Mouse (Mus musculus) right cerebral cortex, adult 2 months (tissue): ENCODE data around the gene 4933425L06Rik.

Experiments
- DNase-seq, 2 experiments: peaks; one replicate each; pipeline ENCODE4 v3.0.0; 2021 to 2022; ENCODE audit warnings: low spot score in 2 of 2

4933425L06Rik gene

DNA sequence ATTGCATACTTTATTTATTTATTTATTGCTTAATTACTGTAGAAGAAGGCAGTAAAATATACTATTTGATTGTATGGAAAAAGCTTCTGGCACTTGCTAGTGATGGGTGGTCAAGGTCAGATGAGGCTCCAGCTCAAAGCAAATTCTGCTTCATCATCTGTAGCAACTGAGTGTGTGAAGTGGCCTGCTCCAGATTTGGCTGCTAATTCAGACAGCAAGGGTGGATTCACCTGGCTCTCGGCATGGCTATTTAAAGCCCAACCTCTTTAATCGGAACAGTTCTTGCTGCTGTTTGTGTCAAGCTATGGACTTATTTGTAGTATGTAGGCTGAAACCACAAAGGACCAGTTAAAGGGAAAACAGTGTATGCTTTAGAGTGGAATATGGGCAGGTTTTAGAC, 50.9 kb downstream of the 4933425L06Rik start:
- DNase-seq: no peak

DNA sequence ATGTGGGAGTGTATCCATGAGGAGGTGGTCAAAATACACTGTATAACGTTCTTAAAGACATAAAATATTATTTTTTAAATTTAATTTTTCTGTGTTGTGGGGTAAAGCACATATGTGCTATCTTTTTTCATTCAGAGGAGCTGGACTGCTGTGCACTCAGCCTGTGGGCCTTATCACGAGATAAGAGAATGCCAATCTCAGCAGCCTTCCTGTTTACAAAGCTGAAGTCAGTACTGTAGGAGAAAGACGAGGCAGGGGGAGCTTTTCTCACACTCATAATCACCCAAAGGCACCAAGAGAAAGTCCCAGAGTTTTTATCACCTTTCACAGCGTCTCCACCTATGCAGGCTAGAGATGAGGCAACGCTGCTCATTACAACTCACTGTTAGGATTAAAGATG, 52.5 kb downstream of the 4933425L06Rik start:
- DNase-seq: no peak

GRCm38 (mm10) chr13:105139881-105140280, 58.0 kb downstream of the 4933425L06Rik start:
- DNase-seq: no peak

GRCm38 (mm10) chr13:105146827-105147226, 64.9 kb downstream of the 4933425L06Rik start:
- no peak for DNase-seq

DNA sequence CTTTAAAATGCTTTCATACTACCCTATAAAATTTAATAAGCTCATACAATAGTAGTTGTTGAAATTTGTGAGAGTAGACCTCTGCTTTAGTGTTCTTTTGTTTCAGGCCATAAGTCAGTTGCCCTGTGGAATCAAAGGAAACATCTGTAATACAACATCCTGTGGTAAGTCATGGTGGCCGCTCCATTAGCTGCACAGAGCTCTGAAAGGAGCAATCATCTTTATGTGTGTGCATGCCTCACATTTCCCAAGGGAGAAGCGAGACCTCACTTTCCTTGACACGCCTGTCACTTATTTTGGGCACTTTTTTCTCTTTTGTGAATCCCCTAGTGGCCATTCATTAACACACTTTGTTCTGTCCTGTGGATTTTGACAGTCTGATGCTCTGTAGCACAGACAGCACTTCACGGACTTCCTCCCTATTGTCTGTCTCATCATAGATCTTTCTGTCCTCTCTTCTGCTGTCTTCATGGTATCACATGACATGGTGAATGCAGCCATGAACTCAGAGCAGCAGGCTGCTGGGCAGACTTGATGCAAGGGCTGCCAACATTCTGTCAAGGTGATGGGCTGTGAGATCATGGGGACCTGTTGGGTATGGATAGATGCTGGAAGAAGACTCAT, 66.0 kb downstream of the 4933425L06Rik start:
- no peak for DNase-seq

- DNase-seq: no peak
These were observed 68.1 kb downstream of the 4933425L06Rik start for GRCm38 (mm10) chr13:105150006-105150405.

DNA sequence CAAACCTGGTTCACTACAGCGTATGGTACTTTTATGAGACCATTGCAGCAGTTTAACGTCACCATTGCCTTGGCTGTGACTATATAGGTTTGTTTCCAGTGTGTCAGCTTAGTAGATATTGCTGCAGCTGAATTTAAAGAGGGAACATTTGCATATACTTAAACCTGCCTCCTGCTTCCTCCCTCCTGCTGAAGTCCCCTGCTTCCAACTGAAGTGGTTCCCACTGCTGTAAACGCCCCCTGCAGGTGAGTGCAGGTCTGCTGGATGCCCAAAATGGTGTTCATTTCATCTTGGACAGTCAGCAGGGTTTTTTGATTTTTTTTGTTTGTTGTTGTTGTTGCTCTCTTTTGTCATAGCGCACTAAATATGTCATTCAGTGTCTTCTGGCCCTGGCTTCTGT, 72.0 kb downstream of the 4933425L06Rik start:
- peak; percentile 15 to 18 for DNase-seq

DNA sequence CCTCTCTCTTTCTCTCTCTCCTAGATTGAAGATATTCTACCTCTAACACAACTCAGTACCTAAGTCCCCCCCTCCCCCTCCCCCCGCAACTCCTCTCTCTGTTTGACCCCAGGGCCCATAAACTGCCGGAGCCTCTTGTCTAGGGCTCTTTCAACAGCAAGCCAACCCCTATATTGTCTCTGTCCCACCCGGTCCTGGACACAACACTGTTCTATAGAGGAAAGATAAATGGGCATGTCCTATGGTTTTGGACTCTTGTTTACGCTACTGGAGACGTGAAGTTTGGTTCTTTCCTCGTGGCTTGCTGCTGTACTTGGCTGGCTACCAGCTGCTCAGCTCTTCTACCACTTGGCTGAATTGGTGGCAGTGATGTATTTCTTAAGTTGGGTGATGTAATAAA, 83.5 kb downstream of the 4933425L06Rik start:
- DNase-seq: no peak
